Mouse (Mus musculus) liver, embryonic 15.5 days (tissue): ENCODE results near the gene Dpagt1. TPM values are rescaled to one million over a fixed set of nuclear protein-coding genes. Genes with fewer than 3 reads are reported as not detected.

ENCODE experiments used
- ATAC-seq: fragments of 200-750 bp; cut with Nextera tagmentation; 2 replicates; pipeline ENCODE4 v1.8.0; 2017; ENCODE audit warnings: moderate number of reproducible peaks, mild to moderate bottlenecking, moderate library complexity; ENCODE audit not compliant: insufficient read depth
- H3K27ac ChIP-seq: fragments of 300-500 bp; sonication (generic); replicated peaks from 2 replicates; pipeline ENCODE4 v1.5.1; 2015; ENCODE audit warnings: mild to moderate bottlenecking, inconsistent platforms
- H3K27me3 ChIP-seq: fragments of 300-500 bp; sonication (generic); 2 replicates; pipeline ENCODE4 v1.6.1; 2015; ENCODE audit warnings: mild to moderate bottlenecking, inconsistent platforms
- H3K36me3 ChIP-seq: fragments of 300-500 bp; sonication (generic); replicated peaks from 2 replicates; pipeline ENCODE4 v1.6.1; 2015; ENCODE audit warnings: moderate library complexity, mild to moderate bottlenecking, inconsistent platforms
- H3K4me1 ChIP-seq: fragments of 300-500 bp; sonication (generic); replicated peaks from 2 replicates; pipeline ENCODE4 v1.6.1; 2015; ENCODE audit warnings: inconsistent platforms
- H3K4me2 ChIP-seq: fragments of 300-500 bp; sonication (generic); 2 replicates; pipeline ENCODE4 v1.6.1; 2015; ENCODE audit warnings: moderate library complexity, mild to moderate bottlenecking, inconsistent platforms
- H3K4me3 ChIP-seq: fragments of 300-500 bp; sonication (generic); replicated peaks from 2 replicates; pipeline ENCODE4 v1.5.1; 2015; ENCODE audit warnings: mild to moderate bottlenecking, inconsistent platforms
- H3K9ac ChIP-seq: fragments of 300-500 bp; sonication (generic); 2 replicates; pipeline ENCODE4 v1.6.1; 2015; ENCODE audit warnings: moderate library complexity, mild to moderate bottlenecking, inconsistent platforms
- H3K9me3 ChIP-seq: fragments of 300-500 bp; sonication (generic); replicated peaks from 2 replicates; pipeline ENCODE4 v1.6.1; 2016; ENCODE audit warnings: inconsistent platforms
- WGBS: fragments of 180-500 bp; shearing (Covaris S2); methylation state at CpG from one replicate; pipeline ENCODE4 v1.1.7; 2015; ENCODE audit warnings: mixed read lengths; ENCODE audit not compliant: insufficient replicate concordance; 5-methylcytosine and 5-hydroxymethylcytosine counted together
- polyA plus RNA-seq: library from polyadenylated mRNA; unstranded; fragments of >200 nt; fragmentation: Nextera tagmentation; extraction: Ambion mirVana; gene quantifications from 2 replicates; pipeline ENCODE4 v1.2.1, GENCODE M21; 2015

The Dpagt1 gene
- polyA plus RNA-seq, 1 experiment from 2014 or later: 18.4 TPM

DNA sequence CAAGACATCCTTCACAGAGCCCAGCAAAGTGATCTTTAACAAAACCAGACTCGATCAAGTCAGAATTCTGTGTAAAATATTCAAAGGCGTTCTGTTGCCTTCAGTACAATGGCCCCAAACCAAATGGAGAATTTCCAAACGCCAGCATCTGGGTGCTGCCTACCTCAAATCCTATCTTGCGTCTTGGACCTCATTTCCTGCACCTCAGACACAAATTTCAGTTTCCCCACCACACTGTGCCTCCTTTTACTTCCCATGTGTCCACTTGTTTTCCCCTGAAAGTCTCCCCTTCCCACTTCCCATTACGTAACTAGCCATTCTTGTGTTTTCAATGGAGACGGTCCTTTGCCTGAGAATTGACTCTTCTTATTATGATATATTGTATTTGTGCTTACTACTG is 19.3 kb upstream of the Dpagt1 start:
- Histone ChIP-seq H3K9ac (no peak overlapping the region), H3K27ac (peak overlapping the region; percentile 91; the same call in 1 of the 2 replicates), H3K27me3 (no peaks in the 10 kb centered on the region), H3K4me1 (peaks cover 55% of the 10 kb centered on the region), H3K4me3 (no peak overlapping the region), H3K36me3 (peaks cover 40% of the 10 kb centered on the region), H3K9me3 (no peaks in the 10 kb centered on the region), H3K4me2 (peak overlapping the region; percentile 82)
- 88% methylated on average over 6 of the region's 6 CpGs for WGBS
- no peak for ATAC-seq

DNA sequence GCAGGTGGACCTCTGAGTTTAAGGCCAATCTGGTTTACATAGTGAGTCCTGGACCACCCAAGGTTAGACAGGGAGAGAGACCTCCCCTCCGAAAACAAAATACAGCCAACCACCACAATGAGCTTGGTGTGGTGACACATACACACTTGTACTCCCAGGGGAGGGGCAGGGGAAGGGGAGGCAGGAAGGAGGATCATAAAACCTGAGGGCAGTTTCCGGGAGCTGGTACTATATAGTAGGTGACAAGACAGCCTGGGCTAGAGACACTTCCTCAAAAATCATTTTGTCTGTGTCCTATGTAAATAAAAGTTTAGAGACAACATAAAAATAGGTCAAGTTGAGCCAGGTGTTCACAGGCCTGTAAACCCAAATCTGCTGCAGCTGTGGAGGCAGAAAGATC is 18.6 kb upstream of the Dpagt1 start:
- ATAC-seq: no peak
- WGBS: 53% methylated on average over 2 of the region's 2 CpGs
- no peak overlapping the region for H3K27ac ChIP-seq

DNA sequence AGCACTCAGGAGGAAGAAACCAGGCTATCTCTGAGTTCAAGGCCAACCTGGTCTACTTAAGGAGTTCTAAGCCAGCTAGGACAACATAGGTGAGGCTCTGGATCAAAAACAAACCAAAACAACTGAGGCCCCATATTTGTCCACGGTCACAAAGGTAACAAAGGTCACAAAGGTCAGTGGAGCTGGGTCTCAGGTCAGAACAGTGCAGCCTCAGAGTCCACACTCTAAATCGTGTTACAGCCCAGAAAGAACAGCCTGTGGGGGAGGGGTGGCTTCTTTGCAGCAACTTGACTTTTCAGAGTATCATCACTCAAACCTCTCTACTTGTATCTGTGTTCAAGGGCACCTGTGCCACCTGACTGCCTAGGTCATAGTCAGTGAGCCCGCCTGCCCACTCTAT is 16.1 kb upstream of the Dpagt1 start:
- Histone ChIP-seq H3K36me3 (peaks cover 54% of the 10 kb centered on the region), H3K4me2 (no peak overlapping the region), H3K4me1 (peaks cover 29% of the 10 kb centered on the region), H3K9ac (no peak overlapping the region), H3K27me3 (no peaks in the 10 kb centered on the region), H3K4me3 (no peak overlapping the region), H3K9me3 (no peaks in the 10 kb centered on the region), H3K27ac (no peak overlapping the region)
- 48% methylated on average over 3 of the region's 3 CpGs for WGBS
- ATAC-seq: no peak

More for the DNA sequence above, 18.6 kb upstream of the Dpagt1 start:
- no peaks in the 10 kb centered on the region for H3K9me3 ChIP-seq
- no peaks in the 10 kb centered on the region for H3K27me3 ChIP-seq
- H3K9ac ChIP-seq: no peak overlapping the region
- peaks cover 53% of the 10 kb centered on the region for H3K4me1 ChIP-seq
- H3K4me2 ChIP-seq: no peak overlapping the region
- H3K36me3 ChIP-seq: peaks cover 39% of the 10 kb centered on the region
- H3K4me3 ChIP-seq: no peak overlapping the region

DNA sequence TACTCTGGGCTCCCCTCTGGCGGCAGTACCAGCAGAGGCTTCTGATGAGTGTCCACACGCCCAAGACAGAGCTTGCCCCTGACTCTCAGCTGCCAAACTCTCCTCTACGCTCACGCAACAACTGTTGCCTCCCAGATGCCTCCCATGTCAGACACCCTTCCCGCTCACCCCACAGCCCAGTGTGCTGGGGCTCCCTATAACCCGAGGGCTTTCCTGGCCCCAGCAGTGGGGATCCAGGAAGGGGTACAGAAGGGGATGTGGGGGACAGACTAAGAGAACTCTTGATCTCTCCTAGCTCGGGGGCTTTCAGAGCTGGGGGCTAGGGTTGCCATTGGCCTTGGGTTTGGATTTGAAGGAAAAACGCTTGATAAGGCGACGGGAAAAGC is 15.1 kb upstream of the Dpagt1 start:
- ATAC-seq: no peak
- H3K4me3 ChIP-seq: no peak overlapping the region
- no peak overlapping the region for H3K4me2 ChIP-seq
- no peak overlapping the region for H3K27ac ChIP-seq
- no peaks in the 10 kb centered on the region for H3K9me3 ChIP-seq
- peaks cover 29% of the 10 kb centered on the region for H3K4me1 ChIP-seq
- H3K36me3 ChIP-seq: peaks cover 64% of the 10 kb centered on the region
- no peak overlapping the region for H3K9ac ChIP-seq
- WGBS: 52% methylated on average over 10 of the region's 10 CpGs
- H3K27me3 ChIP-seq: no peaks in the 10 kb centered on the region

DNA sequence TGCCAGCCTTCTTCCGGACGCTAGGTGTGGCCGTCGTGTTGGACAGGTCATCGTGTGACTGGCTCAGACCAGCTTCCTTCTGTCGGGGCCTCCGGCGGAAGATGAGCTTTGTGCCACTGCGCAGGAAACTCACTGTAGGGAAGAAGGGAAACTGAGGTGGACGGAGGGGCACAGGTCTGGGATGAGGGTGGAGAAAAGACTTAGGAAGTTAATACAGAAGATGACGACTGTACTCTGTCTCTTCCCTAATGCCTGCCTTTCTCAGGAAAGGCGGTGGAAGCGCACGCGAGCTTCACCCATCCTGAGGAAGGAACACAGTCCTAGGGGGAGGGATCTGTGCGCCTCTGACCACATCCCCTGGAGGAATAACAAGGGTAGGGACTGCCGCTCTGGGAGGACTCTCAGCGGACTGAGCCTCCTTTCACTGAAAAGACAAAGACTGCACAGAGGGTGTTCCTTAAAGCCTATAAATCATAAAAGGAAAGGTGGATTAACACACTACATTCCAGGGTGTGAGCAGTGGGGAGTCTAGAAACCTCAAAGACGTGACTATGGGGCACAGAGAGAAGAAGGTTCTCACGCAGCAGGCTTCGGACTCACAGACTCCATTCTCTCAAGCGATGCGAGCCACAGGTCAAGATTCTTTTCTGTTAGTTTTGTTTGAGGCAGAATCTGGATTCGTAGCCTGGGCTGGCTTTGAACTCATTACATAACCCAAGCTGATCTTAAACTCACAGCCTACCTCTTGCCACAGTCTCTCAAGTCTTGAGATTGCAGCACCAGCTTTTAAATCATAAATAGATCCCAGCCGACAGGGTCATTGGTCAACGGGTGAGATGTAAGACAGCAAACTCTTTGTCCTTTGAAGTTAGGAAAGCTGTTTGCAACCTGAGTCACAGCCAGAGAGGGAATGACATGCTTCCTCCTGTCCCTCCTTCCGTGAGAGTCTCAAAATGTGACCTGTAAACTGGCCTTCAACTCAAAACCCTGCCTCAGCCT is 14.4 kb upstream of the Dpagt1 start:
- Histone ChIP-seq H3K27me3 (no peaks in the 10 kb centered on the region), H3K36me3 (peaks cover 71% of the 10 kb centered on the region), H3K4me3 (no peak overlapping the region), H3K4me1 (peaks cover 22% of the 10 kb centered on the region), H3K27ac (no peak overlapping the region), H3K4me2 (no peak overlapping the region), H3K9me3 (no peaks in the 10 kb centered on the region), H3K9ac (no peak overlapping the region)
- no peak for ATAC-seq
- 41% methylated on average over 27 of the region's 27 CpGs for WGBS

DNA sequence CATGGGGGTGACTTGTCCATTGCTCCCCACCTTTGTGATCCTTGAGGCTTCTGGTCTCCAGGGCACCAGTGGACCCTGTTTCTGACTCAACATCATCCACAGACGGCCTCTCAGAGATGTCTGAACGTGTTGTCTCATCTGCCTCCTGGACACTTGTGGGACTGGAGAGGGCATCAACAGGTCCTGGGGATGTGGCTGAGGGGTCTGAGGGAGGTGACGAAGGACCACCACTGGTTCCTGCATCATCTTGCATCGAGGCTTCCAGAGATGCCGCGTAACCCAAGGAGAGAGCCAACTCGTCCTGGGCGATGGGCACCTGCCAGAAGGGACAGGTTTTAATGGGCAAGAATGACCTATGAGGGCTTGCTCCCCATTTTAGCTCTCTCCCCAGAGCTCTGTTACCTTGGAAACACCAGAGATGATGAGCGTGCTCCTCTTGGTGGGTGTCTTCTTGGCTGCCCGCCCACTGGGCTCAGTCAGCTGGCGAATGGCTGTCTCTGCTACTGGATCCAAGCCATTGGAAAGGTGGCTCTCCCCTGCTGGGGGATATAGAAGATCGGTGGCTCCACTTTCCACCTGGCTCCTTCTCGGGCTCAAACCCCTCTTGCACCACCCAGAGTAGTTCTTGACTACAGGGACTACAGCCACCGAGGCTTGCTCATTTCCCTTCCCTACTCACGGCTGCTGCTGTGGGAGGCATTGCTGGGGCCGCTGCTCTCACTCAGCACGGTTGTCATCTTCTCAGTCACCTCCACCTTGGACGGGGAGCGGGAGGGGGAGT is 12.2 kb upstream of the Dpagt1 start:
- no peaks in the 10 kb centered on the region for H3K27me3 ChIP-seq
- no peak overlapping the region for H3K9ac ChIP-seq
- no peak overlapping the region for H3K27ac ChIP-seq
- H3K4me3 ChIP-seq: no peak overlapping the region
- WGBS: 83% methylated on average over 19 of the region's 19 CpGs
- peaks cover 84% of the 10 kb centered on the region for H3K36me3 ChIP-seq
- peaks cover 42% of the 10 kb centered on the region for H3K4me1 ChIP-seq
- H3K9me3 ChIP-seq: no peaks in the 10 kb centered on the region
- H3K4me2 ChIP-seq: no peak overlapping the region
- ATAC-seq: no peak

DNA sequence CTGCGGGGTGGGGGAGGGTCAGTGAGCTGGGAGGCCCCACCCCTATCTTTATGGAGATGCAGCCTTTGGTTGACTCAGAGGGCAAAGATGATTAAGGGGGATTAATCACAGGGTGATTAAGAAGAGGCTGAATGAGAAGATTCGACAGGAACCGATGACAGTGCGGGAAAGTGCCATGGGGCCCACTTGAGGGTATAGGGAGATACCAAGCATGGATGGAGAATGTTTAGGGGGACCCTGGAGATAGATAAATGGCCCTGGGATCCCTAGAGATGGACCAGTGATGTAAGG is 11.6 kb upstream of the Dpagt1 start:
- H3K9me3 ChIP-seq: no peaks in the 10 kb centered on the region
- H3K27ac ChIP-seq: no peak overlapping the region
- ATAC-seq: no peak
- H3K27me3 ChIP-seq: no peaks in the 10 kb centered on the region
- no peak overlapping the region for H3K9ac ChIP-seq
- WGBS: 84% methylated on average over 4 of the region's 4 CpGs
- peaks cover 47% of the 10 kb centered on the region for H3K4me1 ChIP-seq
- no peak overlapping the region for H3K4me3 ChIP-seq
- no peak overlapping the region for H3K4me2 ChIP-seq
- peaks cover 84% of the 10 kb centered on the region for H3K36me3 ChIP-seq

DNA sequence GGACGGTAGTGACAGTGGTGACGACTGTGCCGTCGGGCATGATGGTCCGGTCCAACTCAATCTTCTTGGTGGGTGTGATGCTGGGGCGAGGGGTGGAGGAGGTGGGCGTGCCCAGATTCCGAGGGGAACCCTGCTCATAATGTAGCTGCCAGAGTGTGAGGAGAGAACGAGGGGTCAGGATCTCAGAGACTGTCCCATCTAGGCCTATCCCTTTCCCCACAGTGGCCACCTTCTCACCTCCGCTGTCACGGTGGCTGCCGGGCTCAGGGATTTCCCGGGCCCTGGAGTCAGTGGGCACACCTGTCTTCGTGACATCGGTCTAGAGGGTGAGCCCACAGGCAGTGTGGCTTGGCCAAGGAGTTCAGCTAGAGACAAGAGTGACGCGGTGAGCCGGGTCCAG is 10.9 kb upstream of the Dpagt1 start:
- Histone ChIP-seq H3K4me1 (peaks cover 43% of the 10 kb centered on the region), H3K4me3 (no peak overlapping the region), H3K9ac (no peak overlapping the region), H3K9me3 (no peaks in the 10 kb centered on the region), H3K4me2 (no peak overlapping the region), H3K27me3 (no peaks in the 10 kb centered on the region), H3K27ac (no peak overlapping the region), H3K36me3 (peaks cover 77% of the 10 kb centered on the region)
- ATAC-seq: no peak
- WGBS: 94% methylated on average over 18 of the region's 18 CpGs

DNA sequence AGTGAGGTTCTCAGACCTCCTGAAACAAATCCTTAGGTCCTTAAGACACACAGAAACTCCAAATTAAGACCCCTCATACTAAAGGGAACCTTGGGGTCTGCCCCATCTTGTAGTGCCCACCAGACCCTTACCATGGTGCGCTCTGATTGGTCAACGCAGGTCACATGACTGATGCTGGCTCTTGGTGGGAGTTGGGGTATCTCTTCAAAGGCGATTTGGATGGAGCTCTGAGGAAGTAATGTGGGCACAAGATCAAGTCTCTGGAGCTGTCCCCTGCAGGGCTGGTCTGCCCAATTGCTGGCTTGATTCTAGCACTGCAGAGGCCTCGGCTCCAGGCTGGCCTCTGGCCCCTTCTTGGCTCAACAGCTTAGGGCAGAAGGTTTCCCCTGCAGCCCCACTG is 8.4 kb upstream of the Dpagt1 start:
- WGBS: 77% methylated on average over 4 of the region's 4 CpGs
- H3K9ac ChIP-seq: peak overlapping the region; percentile 100; the same call in 1 of the 2 replicates
- H3K27ac ChIP-seq: 0 out of 2 replicates have a peak overlapping the region, but pooled peaks have one; percentile 91
- peaks cover 43% of the 10 kb centered on the region for H3K4me1 ChIP-seq
- H3K4me2 ChIP-seq: peak overlapping the region; percentile 84
- H3K4me3 ChIP-seq: peak overlapping the region; percentile 99
- H3K36me3 ChIP-seq: peaks cover 53% of the 10 kb centered on the region
- no peak for ATAC-seq
- H3K9me3 ChIP-seq: no peaks in the 10 kb centered on the region
- no peaks in the 10 kb centered on the region for H3K27me3 ChIP-seq

DNA sequence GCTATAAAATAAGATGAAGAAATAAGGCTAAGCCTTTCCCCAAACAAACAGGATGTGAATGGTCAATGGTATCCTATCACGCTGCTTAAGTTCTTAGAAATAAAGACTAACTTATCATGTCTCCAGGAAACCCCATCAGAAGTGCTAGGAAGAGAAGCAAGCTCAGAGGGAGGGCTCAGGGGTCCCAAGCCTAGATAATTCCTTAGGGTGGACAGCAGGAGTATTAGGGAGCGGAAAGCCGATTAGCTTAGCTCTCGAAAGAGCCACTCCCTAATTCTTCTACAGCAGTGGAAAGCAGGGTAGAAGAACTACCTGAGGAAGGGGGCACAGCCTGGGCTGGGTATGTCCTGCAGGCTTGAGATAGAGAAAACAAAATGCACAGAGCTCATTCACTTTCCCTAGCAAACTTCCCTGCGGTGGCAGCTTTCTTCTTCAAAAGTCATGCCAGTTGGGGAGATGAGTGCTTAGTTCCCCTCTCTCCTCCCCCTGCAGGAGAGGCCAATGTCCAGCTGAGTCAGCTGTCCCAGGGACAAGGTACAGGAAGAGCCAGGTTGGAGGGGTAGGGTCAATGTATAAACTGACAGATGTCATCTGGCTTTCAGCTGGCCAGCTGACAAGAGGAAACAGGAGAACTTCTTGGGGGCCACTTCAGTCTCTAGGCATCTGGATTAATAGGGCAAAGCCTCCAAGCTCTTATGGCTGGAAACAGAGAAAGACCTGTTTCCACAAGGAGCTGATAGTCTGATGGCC is 7.6 kb upstream of the Dpagt1 start:
- no peak for ATAC-seq
- Histone ChIP-seq H3K9me3 (no peaks in the 10 kb centered on the region), H3K4me3 (peak overlapping the region; percentile 99), H3K27ac (peak overlapping the region; percentile 91), H3K36me3 (peaks cover 45% of the 10 kb centered on the region), H3K4me2 (peak overlapping the region; percentile 84), H3K9ac (peak overlapping the region; percentile 100), H3K27me3 (no peaks in the 10 kb centered on the region), H3K4me1 (peaks cover 47% of the 10 kb centered on the region)
- WGBS: 58% methylated on average over 5 of the region's 5 CpGs

DNA sequence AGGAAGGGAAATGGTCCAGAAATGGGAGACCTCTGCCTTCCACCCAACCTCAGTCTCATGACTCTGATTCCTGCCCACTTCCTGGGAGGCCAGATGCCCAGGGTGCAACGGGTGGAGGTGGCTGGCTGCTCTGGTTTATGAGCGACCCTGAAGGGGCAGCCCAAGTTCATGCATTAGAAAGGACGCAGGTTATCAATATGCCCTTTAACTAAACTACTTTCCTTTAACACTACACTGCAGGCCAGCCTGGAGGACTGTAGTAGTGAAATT is 7.1 kb upstream of the Dpagt1 start:
- 36% methylated on average over 3 of the region's 3 CpGs for WGBS
- H3K36me3 ChIP-seq: peaks cover 40% of the 10 kb centered on the region
- peak overlapping the region; percentile 99 for H3K4me3 ChIP-seq
- no peak for ATAC-seq
- H3K9me3 ChIP-seq: no peaks in the 10 kb centered on the region
- H3K27ac ChIP-seq: peak overlapping the region; percentile 91
- peak overlapping the region; percentile 100 for H3K9ac ChIP-seq
- peaks cover 47% of the 10 kb centered on the region for H3K4me1 ChIP-seq
- peak overlapping the region; percentile 84 for H3K4me2 ChIP-seq
- no peaks in the 10 kb centered on the region for H3K27me3 ChIP-seq
